Mouse (Mus musculus) megakaryocyte progenitor cell, adult 5-6 weeks (primary cell): ENCODE data around the gene Them5. TPM values are rescaled to one million over a fixed set of nuclear protein-coding genes. Genes with fewer than 3 reads are reported as not detected.
A peak's percentile ranks its signal among the peaks of the same experiment; 100 is the strongest.

ENCODE experiments used
- ATAC-seq: replicated peaks from 2 replicates; pipeline ENCODE4 v1.8.0; 2016; ENCODE audit warnings: mild to moderate bottlenecking, moderate TSS enrichment, inconsistent platforms; ENCODE audit not compliant: poor library complexity
- total RNA-seq, 2 experiments: library from RNA; stranded (forward) in 1 of 2; stranded (reverse) in 1 of 2; fragments of 157-497, 149-512 nt in 1 of 2; fragments of 200-1000 nt in 1 of 2; gene quantifications; 2 replicates each; pipeline versions ENCODE4 v1.2.3 to v1.2.4; 2015 to 2017

Them5 gene
- total RNA-seq (2015) (not detected in 2 replicates), total RNA-seq (2017) (not detected in 2 replicates)

GRCm38 (mm10) chr3:94341959-94342422 lies at the start of gene Them5:
Gene Them5 (plus strand): TSS chr3:94342099.
- no peak for ATAC-seq

- no peak for ATAC-seq
Observed at GRCm38 (mm10) chr3:94305457-94305856, 36.4 kb upstream of the Them5 start.

GRCm38 (mm10) chr3:94306975-94307374 lies 34.9 kb upstream of the Them5 start:
- no peak for ATAC-seq

GRCm38 (mm10) chr3:94309633-94310363 lies 32.1 kb upstream of the Them5 start, which contains the start of gene Them4:
Gene Them4 (plus strand): TSS chr3:94310089.
- ATAC-seq: peak; percentile 95

GRCm38 (mm10) chr3:94310491-94310890 lies 31.4 kb upstream of the Them5 start:
- ATAC-seq: no peak

GRCm38 (mm10) chr3:94310911-94311310 lies 31.0 kb upstream of the Them5 start:
- ATAC-seq: no peak

GRCm38 (mm10) chr3:94311376-94311775 lies 30.5 kb upstream of the Them5 start:
- ATAC-seq: no peak

- ATAC-seq: no peak
Observed at GRCm38 (mm10) chr3:94328681-94329080, 13.2 kb upstream of the Them5 start.

- peak; percentile 68 for ATAC-seq
Observed at GRCm38 (mm10) chr3:94334442-94334841, 7.5 kb upstream of the Them5 start.

GRCm38 (mm10) chr3:94338522-94338921 lies 3.4 kb upstream of the Them5 start:
- ATAC-seq: no peak

- no peak for ATAC-seq
Observed at GRCm38 (mm10) chr3:94342552-94342951, 653 bp downstream of the Them5 start.

- ATAC-seq: no peak
Observed at GRCm38 (mm10) chr3:94344182-94344581, 2.3 kb downstream of the Them5 start.

- no peak for ATAC-seq
Observed at GRCm38 (mm10) chr3:94344897-94345296, 3.0 kb downstream of the Them5 start.

GRCm38 (mm10) chr3:94348146-94348545 lies 6.2 kb downstream of the Them5 start:
- no peak for ATAC-seq

GRCm38 (mm10) chr3:94360812-94361211 lies 18.9 kb downstream of the Them5 start:
- no peak for ATAC-seq

- ATAC-seq: no peak
Observed at GRCm38 (mm10) chr3:94362138-94362537, 20.2 kb downstream of the Them5 start, which contains the start of gene C2cd4d. Gene C2cd4d (plus strand): TSS chr3:94362438.

- ATAC-seq: 0 out of 2 replicates have a peak, but pooled peaks have one; percentile 11
Observed at GRCm38 (mm10) chr3:94363291-94364153, 21.6 kb downstream of the Them5 start.

- ATAC-seq: no peak
Observed at GRCm38 (mm10) chr3:94364154-94364526, 22.2 kb downstream of the Them5 start.

GRCm38 (mm10) chr3:94366761-94367160 lies 24.9 kb downstream of the Them5 start:
- ATAC-seq: peak; percentile 96

- no peak for ATAC-seq
Observed at GRCm38 (mm10) chr3:94367511-94367910, 25.6 kb downstream of the Them5 start.

GRCm38 (mm10) chr3:94368631-94369030 lies 26.7 kb downstream of the Them5 start:
- ATAC-seq: no peak

- ATAC-seq: peak; percentile 33
Observed at GRCm38 (mm10) chr3:94369709-94370108, 27.8 kb downstream of the Them5 start.
